Mouse (Mus musculus): ENCODE data around the gene Flot2.

Gene Flot2

DNA sequence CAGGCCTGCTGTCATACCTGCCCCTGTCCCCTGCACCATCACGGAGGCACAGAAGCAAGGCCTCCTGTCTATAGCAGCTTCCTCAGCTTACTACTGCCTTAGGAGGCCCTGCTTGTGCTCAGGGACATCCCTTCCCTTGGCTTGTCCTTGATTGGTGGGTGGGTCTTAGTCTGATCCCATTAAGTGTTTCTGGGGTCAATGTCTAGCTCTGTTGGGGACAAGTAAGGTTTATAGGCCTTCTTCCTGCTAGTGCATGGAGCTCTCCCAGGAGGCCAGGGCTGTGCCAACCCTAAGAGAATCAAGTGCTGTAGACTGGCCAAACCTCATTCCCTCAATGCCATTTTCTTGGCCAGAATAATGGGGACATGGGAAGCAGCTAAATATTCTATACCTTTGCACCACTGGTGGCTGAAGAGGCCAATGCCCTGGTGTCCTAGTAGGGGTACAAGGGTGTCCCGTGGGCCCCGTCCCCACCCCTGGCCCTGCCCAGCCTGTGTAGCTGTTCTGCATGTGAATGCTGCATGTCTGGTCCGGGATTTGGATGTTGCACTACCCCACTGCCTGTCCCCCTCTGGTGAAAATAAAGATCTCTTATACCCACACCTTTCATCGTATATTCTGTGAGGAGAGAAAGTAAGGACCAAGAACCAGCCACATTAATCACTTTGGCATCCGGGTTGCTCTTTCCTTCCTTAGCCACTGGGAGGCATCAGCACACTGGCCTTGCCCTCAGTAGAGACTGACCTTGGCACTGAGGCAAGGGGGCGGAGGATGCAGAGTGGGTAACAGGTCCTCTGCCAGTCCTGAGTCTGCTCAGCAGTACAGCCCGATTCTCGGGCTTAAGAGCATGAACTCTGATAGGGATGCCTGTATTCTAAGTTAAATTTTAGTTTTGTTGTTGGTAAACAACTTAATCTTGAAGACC is 22.4 kb downstream of the Flot2 start:
- no peak for DNase-seq (ENCODE audit: extremely low read depth, low read depth, low spot score)

DNA sequence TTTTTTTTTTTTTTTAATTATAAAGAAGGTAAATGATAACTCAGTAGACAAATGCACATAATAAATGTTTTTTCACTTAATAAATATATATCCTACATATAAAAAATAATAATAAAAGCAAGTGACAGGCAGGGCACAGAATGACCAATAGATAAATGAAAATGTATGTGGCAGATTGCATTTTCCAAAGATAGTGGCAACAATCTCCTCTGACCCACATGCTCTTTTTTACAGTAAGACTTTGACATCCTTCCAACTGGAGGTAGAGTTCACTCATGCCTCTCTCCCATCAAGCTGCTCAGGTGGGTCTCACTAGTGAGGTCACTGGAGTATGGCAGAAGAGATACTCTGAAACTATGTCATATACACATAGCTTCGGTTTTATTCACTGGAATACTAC is 24.8 kb downstream of the Flot2 start:
- no peak for DNase-seq (ENCODE audit: extremely low read depth, low read depth, low spot score)

DNA sequence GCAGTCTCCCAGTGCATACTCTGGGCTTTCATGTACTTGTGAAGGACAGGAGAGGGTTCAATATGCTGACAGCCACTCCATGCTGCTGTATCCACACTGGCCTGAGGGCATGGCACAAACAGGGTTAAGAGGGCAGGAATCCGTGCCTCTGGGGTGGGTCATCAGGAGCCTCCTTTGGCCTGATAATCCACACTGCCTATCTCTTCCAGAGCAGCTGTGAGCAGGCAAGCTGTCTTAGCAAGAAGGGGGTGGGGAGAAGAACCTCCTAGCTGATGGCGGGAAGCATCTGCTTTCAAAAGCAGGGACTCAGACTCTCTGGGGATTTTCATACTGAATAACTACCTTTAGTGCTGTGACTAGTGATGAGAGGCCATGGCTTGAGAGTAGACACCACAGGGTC is 28.2 kb downstream of the Flot2 start:
- DNase-seq (ENCODE audit: extremely low read depth, low read depth, low spot score) = no peak

DNA sequence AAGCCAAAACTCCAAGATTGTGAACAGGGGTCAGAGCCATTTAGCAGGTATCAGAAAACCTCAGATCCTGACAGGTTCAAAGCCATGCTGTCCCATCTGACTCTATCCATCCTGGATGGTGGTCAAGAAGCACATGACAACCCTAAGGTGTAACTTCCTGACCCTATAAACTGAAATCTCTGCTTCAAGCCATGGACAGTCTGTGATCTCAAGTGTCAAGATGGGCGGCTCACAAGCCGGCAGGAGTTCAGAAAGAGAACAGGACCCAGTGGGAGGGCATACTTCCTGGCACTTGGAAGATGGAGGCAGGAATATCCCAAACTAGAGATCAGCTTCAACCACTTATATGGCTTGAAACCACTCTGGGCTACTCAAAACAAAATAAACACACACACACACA is 28.9 kb downstream of the Flot2 start:
- DNase-seq (ENCODE audit: extremely low read depth, low read depth, low spot score) = no peak

DNA sequence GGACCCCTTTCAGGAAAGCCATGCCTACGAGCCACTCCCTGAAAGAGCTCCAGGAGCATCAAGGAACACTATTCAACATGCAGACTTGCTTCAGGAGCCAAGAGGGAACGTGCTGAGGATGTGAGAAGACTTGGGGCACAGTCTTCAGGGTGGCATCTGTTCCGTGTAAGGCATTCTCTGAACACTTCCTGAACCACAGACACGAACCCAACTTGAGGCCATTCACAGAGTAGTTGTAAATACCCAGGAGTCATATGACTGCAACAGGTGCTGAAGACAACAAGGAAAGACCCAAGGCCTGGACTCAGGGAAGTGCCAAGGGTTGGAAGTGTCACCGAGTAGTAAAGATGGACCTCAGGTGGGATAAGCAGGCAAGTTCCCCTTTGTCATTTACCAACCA is 29.8 kb downstream of the Flot2 start:
- DNase-seq (ENCODE audit: extremely low read depth, low read depth, low spot score) = no peak

DNA sequence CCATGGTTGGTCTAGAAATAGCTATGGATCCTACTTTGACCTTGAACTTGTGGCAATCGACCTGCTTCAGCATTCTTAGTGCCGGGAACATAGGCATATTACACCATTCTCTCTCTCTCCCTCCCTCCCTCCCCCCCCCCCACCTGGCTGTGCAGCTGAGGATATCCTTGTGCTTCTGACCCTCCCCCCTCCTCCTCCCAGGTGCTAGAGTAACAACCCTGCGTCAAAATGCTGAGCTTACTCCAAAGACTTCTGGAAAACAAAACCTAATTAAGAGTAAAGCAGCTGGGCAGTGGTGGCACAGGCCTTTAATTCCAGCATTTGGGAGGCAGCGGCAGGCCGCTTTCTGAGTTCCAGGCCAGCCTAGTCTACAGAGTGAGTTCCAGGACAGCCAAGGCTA is 31.4 kb downstream of the Flot2 start:
- no peak for DNase-seq (ENCODE audit: extremely low read depth, low read depth, low spot score)

DNA sequence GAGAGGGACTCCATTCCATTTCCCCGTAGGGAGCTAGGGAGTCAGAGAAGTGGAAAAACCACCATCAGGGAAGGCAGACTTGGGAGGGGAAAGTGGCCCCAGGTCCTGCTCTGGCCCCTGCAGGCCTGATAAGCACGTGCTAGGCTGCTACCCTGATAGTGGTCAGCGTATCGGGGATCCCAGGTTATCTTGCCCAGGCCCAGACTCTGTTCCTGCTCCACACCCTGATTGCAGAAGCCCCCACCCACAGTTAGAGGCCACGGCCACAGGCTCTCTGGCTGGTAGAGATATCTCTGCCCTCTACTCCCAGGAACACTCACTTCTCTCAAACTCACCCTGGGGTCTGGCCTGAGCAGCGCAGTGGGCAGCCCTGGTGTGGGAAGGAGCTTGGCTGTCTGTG is 31.9 kb downstream of the Flot2 start:
- no peak for DNase-seq (ENCODE audit: extremely low read depth, low read depth, low spot score)

DNA sequence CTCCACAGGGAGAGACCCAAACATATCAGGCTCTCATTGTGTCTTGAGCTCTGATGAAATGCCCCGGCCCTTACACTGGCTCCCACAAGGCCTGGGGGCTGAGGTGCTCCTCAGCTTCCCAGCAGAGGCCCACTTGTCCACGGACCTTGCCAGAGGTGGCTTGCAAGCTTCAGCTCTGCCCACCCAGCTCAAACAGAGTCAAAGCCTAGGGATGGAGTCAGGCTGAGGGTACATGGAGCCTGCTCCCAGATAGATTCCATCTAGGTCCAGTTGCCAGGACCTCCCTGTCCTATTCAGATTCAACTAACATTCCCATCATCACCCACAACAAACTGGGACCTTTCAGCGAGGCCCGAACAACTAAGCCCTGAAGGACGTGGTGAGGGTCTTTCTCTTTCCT is 34.2 kb downstream of the Flot2 start:
- DNase-seq (ENCODE audit: extremely low read depth, low read depth, low spot score) = no peak

DNA sequence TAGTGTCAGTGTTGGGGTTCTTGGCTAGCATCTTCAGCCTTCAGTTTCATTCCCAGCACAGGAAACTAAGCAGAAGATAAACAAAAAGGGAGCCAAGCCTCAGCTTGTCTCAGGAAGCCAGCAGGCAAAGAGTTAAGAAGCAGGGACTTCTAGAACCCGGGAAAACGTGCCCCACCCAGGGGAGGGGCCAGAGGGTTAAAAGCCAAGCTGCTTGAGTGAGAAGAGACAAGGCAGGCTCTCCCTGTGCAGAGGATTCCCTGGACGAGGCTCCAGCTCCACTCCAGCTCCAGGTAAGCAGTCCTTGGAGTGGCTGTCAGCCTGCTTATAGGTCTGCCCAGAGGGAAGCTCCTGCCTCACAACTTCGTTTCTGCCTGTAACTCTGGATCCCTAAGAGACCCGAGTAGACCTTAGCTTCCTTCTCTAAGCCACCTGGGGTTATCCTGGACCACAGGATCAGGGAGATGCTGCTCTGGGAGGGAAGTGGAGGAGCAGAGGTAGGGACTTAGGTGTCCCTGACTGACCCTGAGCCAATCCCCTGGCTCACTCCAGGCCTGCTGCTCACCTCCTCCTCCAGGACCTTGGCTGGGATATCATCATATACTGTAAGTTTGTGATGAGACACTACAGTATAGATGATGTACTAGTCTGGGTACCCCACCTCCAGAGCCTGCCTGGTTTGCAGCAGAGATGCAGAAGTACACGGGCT is 34.8 kb downstream of the Flot2 start:
- no peak for DNase-seq (ENCODE audit: extremely low read depth, low read depth, low spot score)

DNA sequence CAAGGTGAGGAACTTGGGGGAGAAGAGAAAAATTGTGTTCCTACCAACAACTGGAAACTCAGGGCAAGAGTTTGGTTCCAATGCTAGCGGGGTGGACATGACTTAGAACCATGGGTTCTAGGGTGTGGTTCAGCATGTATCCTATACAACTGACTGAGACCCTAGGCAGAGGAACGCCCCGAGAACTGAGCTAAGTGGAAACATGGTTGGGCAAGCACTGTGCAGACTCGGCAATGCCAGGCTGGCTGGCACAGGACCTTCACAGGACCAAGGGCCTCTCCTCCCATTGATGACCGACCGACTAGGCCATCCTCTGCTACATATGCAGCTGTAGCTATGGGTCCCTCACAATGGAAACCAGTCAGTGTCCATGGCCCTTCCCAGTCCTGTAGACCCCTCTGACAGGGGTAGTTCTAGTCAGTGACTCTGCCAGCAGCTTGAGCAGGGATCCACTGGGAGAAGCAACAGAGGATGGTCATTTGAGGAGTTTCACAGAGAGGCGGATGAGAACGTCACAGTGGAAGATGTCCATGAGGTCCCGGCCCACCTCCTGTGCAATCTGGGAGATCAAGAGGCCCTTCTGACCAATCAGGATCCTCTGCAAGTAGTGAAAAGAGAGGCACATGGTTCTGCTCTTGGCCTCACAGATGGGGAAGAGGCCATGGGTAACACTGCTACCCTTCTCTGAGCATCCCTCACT is 36.0 kb downstream of the Flot2 start:
- DNase-seq (ENCODE audit: extremely low read depth, low read depth, low spot score) = no peak

DNA sequence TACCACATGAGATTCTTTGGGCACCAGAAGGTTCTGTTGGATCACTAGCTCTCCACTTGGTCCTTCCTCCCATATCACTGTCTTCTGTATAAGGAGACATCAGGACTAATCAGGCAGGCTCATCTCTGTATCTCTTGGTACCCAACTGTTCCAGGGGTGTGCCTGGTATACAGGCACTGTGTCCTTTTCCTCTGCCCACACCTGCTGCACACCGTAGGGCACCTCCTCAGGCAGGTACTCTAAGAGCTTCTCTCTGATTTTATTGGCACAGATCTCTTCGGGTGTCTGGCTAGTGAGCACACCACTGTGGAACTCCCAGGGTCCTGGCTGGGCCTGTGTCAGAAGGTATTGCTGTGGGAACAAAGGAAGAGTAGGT is 36.5 kb downstream of the Flot2 start:
- no peak for DNase-seq (ENCODE audit: extremely low read depth, low read depth, low spot score)

DNA sequence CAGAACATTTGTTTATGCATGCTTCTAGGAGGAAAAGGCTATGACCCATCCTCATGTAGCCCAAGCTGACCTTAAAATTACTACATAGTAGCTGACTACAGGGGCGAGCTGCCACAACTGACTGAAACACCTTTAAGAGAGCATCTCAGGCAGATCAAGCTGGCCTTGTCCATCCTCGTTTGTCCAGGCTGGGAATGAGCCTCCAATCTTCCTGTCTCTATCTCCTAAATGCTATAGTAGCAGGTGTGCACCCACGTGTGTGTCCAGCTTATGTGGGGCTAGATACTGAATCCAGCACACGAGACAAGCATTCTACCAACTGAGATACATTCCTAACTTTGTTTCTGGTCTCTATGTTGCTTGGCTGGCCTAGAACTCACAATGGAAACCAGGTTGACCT is 36.9 kb downstream of the Flot2 start:
- DNase-seq (ENCODE audit: extremely low read depth, low read depth, low spot score) = no peak

DNA sequence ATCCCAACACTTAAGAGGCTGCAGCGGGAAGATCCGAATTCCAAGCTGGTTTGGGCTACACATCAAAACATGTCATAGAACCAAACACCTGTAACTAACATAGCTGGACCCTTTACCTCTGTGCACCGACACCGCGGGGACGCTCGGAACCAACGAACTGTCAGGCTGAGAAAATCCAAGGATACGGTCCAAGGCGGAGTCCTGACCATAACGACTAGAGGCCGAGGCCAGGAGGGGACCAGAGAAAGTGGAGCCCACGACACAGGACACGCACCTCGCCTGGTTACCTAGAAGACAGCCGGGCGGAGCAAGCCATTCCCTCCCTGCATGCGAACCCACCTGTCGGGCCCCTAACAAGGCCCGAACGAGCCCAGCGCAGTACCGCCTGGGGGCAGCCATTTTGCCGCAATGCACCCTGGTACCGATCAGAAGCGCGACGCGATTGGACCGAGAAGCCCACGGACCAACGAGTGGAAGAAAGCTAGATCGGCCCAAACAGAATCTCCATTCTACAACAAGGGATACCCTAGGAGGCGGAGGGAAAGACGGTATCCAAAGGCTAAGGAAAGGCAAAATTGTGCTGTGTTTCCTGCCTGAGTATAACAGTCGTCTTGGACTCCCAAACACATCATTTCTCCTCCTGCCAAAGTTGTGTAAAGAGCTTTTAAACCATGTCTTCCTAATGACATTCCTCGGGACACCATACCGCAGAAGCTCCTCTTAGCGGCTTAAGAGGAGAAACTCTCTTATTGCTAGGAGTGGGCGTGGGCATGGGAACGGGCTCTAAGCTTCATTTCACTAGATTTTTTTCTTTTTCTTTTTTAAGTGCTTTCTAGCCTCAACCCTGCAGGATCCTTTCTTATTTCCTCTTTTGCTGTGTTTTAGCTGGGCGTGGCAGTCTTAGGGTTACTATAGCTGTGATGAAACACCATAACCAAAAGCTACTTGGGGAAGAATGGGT is 42.5 kb downstream of the Flot2 start, which contains the start of gene Eral1:
TSS of gene Eral1 (minus strand) at position 423 of the 961 bp plus-strand sequence.
- peak; percentile 33 for DNase-seq (ENCODE audit: extremely low read depth, low read depth, low spot score)

DNA sequence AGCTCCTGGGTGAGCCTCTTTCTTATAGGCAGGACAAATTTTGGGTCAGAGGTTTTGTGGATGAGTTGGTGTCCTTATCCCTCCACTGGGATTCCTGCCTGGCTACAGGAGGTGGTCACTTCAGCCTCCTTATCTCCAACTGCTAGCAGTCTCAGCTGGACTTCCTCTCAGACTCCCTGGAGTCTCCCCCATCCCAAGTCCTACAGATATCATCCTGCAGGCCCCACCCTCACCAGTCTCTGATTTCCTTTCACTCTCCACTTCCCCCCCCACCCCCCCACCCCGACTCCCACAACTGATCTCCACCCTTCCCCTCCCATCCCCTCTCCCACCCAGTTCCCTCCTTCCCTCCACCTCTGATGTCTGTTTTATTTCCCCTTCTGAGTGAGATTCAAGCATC is 45.9 kb downstream of the Flot2 start:
- DNase-seq (ENCODE audit: extremely low read depth, low read depth, low spot score) = no peak

DNA sequence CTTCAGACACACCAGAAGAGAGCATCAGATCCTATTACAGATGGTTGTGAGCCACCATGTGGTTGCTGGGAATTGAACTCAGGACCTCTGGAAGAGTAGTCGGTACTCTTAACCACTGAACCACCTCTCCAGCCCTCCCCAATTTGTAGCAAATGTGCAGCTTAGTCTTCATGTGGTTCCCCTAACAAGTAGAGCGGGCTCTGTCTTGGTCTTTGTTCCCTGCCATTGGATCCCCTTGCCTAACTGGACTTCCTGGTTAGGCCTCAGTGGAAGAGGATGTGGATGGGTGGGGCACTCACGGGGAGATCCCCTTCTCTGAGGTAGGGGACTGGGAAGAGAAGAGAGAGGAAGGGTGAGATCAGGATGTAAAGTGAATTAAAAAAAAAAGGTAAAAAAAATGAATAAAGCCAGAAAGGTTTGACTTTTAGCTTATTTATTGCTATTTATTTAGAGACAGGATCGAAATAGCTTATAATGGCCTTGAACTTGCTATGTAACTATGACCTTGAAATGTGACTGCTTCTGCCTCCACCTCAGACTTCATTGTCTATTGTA is 49.3 kb downstream of the Flot2 start:
- DNase-seq (ENCODE audit: extremely low read depth, low read depth, low spot score) = no peak

DNA sequence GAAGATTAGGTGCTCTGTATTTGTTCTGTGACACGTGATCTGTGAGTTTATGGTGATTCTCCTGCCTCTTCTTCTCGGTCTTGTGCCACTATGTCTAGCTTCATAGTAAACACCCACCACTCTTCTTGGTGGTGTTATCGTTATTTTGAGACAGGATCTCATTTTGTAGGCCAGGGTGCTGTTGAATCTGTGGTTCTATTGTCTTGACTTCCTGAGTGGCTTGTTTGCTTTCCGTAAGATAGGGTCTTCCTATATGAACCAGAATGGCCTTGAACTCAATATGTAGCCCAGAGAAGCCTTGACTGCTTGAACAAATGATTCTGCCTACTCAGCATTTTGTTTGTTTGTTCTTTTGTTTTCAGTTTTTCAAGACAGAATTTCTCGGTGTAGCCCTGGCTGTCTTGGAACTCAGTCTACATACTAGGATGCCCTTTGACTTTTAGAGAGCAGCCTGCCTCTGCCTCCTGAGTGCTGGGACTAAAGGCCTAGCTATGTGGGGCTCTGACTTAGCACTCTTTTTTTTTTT is 50.1 kb downstream of the Flot2 start:
- DNase-seq (ENCODE audit: extremely low read depth, low read depth, low spot score) = no peak

DNA sequence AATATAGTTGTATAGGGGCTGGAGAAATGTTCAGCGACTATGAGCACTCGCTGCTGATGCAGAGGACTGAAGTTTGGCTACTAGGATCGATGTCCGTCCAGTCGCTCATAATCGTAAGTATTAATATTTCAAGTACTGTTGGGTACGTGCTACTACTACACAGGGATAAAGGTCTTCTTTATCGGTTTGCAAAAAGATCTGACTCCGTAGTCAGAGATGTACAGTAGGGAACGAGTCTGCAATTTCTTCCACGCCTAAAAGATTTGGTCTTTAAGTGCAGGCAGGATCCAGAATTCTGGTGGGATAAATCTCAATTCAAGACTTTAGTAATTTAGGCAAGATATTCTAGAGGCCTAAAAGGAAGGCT is 56.4 kb downstream of the Flot2 start:
- no peak for DNase-seq (ENCODE audit: extremely low read depth, low read depth, low spot score)

DNA sequence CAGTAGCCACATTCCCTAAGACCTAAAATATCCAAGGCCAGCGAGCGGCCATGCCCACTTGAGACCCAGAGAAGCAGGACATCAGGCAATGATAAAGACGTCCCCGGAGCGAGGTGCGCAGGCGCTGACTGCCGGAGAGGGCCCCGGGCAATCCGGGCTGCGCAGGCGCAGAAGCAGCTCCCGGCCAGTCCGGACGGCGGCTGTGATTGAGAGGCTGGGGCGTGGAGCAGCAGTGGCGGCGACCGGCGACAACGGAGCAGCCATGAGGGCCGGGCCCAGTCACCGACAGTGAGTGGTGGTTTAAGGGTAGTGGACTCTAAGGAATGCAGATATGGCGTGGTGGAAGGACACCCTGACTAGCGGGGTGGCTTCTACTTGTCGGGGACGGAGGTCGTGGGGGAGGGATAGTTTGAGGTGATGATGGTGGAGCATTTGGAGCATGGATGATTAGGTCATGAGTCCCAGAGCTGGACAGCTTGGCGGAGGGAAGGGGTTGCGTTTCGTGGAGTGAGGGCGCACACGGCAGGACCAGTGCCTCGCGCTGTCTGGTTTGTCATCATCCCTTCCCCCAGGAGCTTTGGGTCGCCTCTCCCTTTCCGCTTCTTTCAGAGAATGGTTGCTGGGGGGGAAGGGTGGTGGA is 56.9 kb downstream of the Flot2 start, which contains the start of gene Fam222b:
TSS of gene Fam222b (plus strand) at position 157 of the 640 bp plus-strand sequence.
- DNase-seq (ENCODE audit: extremely low read depth, low read depth, low spot score) = no peak

DNA sequence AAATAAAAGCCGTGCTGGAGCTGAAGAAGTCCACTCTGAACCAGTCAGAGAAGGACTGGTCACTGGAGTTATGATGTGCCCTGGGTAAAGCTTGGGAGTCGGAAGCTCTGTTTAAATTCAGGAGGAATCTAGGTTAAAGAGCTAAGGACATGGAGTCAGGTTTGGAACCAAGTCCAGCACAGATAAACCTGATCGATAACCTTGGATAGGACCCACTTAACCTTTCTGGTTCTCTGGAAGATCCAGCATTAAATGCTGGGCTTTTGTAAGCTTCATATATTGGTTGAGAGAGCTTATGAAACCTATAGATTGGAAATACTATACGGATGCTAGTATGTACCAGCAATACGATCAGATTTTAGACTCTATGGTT is 57.4 kb downstream of the Flot2 start:
- no peak for DNase-seq (ENCODE audit: extremely low read depth, low read depth, low spot score)

DNA sequence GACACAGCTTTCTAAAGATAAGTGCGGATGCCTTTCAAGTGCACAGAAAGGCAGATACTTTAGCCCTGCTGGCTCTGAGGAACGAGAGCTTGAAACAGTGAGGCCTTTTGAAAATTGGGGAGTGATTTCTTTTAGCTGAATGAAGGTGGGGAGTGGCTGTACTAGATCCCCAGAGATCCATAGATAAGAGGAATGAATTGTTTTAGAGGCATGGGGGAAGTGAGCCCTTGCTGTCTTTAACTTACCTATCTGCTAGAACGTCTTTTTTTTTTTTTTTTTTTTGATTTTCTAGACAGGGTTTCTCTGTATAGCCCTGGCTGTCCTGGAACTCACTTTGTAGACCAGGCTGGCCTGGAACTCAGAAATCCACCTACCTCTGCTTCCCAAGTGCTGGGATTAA is 59.3 kb downstream of the Flot2 start:
- DNase-seq (ENCODE audit: extremely low read depth, low read depth, low spot score) = no peak

Measured in fat pad, adult 2 months (tissue).